Mouse (Mus musculus): Measurements from ENCODE around the gene Snx20.

GRCm38 (mm10) chr8:88590226-88590625 lies 45.7 kb downstream of the Snx20 start:
- TF ChIP-seq POLR2A (IDR thresholded peaks at IDR 0.05; ENCODE audit: control insufficient read depth, low read depth, low read length), result no peak
- TF ChIP-seq CTCF (IDR thresholded peaks at IDR 0.05; ENCODE audit: control insufficient read depth, insufficient read depth, insufficient replicate concordance, low read depth, low read length), result no peak

Measured in testis, adult 2 months (tissue).